Mouse (Mus musculus) limb, embryonic 13.5 days (tissue): Measurements from ENCODE around the gene 4931428L18Rik. TPM values are rescaled to one million over a fixed set of nuclear protein-coding genes. Genes with fewer than 3 reads are reported as not detected.

Source experiments
- ATAC-seq: fragments of 200-750 bp; cut with Nextera tagmentation; 2 replicates; pipeline ENCODE4 v1.8.0; 2017; ENCODE audit warnings: low read depth, moderate number of reproducible peaks, moderate TSS enrichment; ENCODE audit not compliant: low FRiP score
- H3K27ac ChIP-seq: fragments of 300-500 bp; sonication (generic); 2 replicates; pipeline ENCODE4 v1.5.1; 2015; ENCODE audit warnings: inconsistent platforms, mild to moderate bottlenecking, moderate library complexity
- H3K27me3 ChIP-seq: fragments of 300-500 bp; sonication (generic); 2 replicates; pipeline ENCODE4 v1.6.1; 2015; ENCODE audit warnings: mild to moderate bottlenecking, inconsistent platforms
- H3K36me3 ChIP-seq: fragments of 300-500 bp; sonication (generic); 2 replicates; pipeline ENCODE4 v1.6.1; 2015; ENCODE audit warnings: inconsistent platforms, mild to moderate bottlenecking, moderate library complexity
- H3K4me1 ChIP-seq: fragments of 300-500 bp; sonication (generic); 2 replicates; pipeline ENCODE4 v1.6.1; 2015; ENCODE audit warnings: inconsistent platforms
- H3K4me2 ChIP-seq: fragments of 300-500 bp; sonication (generic); replicated peaks from 2 replicates; pipeline ENCODE4 v1.6.1; 2015; ENCODE audit warnings: inconsistent platforms, mild to moderate bottlenecking, moderate library complexity
- H3K4me3 ChIP-seq: fragments of 300-500 bp; sonication (generic); 2 replicates; pipeline ENCODE4 v1.5.1; 2015; ENCODE audit warnings: moderate library complexity, mild to moderate bottlenecking, inconsistent platforms
- H3K9ac ChIP-seq: fragments of 300-500 bp; sonication (generic); 2 replicates; pipeline ENCODE4 v1.6.1; 2015; ENCODE audit warnings: mild to moderate bottlenecking, inconsistent platforms
- H3K9me3 ChIP-seq: fragments of 300-500 bp; sonication (generic); 2 replicates; pipeline ENCODE4 v1.6.1; 2016; ENCODE audit warnings: inconsistent platforms
- WGBS: fragments of 180-500 bp; shearing (Covaris S2); methylation state at CpG from one replicate; pipeline ENCODE4 v1.1.7; 2015; 5-methylcytosine and 5-hydroxymethylcytosine counted together
- polyA plus RNA-seq: library from polyadenylated mRNA; unstranded; fragments of >200 nt; fragmentation: Nextera tagmentation; extraction: Ambion mirVana; gene quantifications from 2 replicates; pipeline ENCODE4 v1.2.1, GENCODE M21; 2015

4931428L18Rik gene
- polyA plus RNA-seq, result not detected in 2 replicates

DNA sequence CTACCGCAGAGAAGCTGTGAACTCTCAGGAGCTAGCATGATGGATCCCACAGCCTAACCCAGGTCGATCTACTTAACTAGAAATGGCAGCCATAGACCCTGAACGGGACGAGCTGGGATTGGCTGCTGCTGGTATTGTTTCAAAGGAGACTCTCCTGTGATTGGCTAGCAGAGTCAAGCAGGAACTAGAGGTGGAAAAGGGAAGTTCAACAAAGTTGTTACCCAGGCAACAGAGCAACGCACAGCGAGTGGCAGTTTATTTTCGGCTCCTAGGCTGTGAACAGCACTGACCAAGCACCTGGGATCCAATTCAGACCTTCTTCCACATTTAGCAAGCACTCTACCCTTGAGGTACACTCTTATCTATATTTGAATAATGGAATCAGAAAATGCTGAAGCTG is at the start of gene 4931428L18Rik, which contains the start of gene Pih1d3:
TSS of gene 4931428L18Rik (minus strand) at position 121 of the 400 bp plus-strand sequence.
TSS of gene Pih1d3 (plus strand) at position 275 of the 400 bp plus-strand sequence.
- Histone ChIP-seq H3K4me1 (no peaks in the 10 kb centered on the region), H3K9ac (no peak within 1 kb of the TSS), H3K27me3 (no peaks in the 10 kb centered on the region), H3K4me2 (no peak within 1 kb of the TSS), H3K27ac (no peak within 1 kb of the TSS), H3K9me3 (no peaks in the 10 kb centered on the region), H3K36me3 (no peaks in the 10 kb centered on the region), H3K4me3 (no peak within 1 kb of the TSS)
- ATAC-seq, result no peak
- WGBS, result 84% methylated on average over 7 of the region's 7 CpGs

DNA sequence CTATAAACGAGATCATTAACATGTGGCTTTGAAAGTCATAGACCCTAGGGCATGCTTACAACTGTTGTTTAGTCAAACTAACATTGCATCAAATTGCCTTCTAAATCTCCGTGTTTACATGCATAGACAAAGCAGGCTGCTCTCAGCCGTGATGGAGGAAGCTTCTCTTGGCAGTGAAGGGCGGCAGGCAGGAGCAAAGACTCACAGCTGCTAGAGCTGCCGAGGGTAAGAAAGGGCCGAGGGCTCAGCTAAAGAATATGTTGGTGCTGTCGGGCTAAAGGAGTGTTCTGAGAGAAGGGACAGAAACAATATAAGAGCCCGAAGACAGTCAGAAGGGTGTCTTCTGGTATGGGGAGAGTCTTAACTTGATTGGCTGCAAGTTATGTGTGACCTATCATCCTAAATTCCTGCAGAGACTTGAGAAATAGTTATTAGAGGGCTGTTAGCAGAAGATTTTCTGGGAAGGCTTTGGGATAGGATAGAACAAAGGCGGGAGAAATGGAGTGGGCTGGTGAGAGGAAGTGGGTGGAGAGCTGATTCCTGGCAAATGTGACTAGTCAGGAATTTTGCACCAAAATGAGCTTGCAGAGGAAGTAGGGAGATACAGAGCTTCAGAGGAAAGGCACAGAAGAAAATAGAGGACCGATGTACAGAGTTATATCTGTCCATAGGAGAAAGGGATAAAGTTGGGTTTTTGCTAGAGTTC is 37.9 kb upstream of the 4931428L18Rik start:
- H3K27me3 ChIP-seq, result no peaks in the 10 kb centered on the region
- no peak for ATAC-seq
- H3K9me3 ChIP-seq, result no peaks in the 10 kb centered on the region
- H3K9ac ChIP-seq, result no peak overlapping the region
- H3K4me1 ChIP-seq, result no peaks in the 10 kb centered on the region
- no peak overlapping the region for H3K4me3 ChIP-seq
- H3K4me2 ChIP-seq, result no peak overlapping the region
- no peaks in the 10 kb centered on the region for H3K36me3 ChIP-seq
- no peak overlapping the region for H3K27ac ChIP-seq
- WGBS, result 58% methylated on average over 10 of the region's 10 CpGs

DNA sequence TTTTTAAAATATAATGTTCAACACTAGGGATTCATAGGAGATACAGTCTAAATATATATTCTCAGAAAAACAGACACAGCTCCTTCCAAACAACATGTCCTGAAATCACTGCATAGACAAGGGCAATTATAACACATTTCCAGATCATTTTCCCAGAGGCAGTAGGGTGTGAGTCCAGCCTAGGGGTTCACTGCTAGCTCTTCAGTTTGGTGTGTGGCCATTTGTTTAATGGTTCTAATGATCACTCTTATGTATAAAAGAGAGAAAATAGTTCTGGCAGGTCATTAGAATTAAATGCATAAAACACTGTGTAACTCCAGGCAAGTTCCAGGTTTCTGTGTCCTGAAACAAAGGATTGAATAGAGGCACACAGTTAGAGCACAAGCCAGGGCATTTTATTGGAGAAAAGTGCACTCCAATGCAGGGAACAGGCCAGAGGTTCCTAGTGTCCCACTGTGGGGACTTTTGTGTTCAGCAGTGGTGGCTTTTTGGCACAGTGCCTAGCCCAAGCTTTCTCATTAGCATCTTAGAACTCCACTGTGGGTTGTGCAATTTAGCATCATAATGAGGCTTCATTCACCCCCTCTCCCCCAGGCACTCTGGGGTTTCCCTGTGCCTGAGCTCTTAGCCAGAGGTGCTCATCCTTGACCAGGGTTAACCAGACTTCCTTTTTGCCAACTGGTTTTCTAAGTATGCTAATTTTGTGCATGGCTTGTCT is 11.0 kb upstream of the 4931428L18Rik start:
- H3K27me3 ChIP-seq, result no peaks in the 10 kb centered on the region
- H3K4me3 ChIP-seq, result no peak overlapping the region
- H3K36me3 ChIP-seq, result no peaks in the 10 kb centered on the region
- H3K9me3 ChIP-seq, result no peaks in the 10 kb centered on the region
- H3K9ac ChIP-seq, result no peak overlapping the region
- H3K4me1 ChIP-seq, result 0 out of 2 replicates have a peak, but pooled peaks cover 3% of the 10 kb centered on the region
- ATAC-seq, result no peak; the same call in 1 of the 2 replicates
- H3K4me2 ChIP-seq, result no peak overlapping the region
- H3K27ac ChIP-seq, result no peak overlapping the region

DNA sequence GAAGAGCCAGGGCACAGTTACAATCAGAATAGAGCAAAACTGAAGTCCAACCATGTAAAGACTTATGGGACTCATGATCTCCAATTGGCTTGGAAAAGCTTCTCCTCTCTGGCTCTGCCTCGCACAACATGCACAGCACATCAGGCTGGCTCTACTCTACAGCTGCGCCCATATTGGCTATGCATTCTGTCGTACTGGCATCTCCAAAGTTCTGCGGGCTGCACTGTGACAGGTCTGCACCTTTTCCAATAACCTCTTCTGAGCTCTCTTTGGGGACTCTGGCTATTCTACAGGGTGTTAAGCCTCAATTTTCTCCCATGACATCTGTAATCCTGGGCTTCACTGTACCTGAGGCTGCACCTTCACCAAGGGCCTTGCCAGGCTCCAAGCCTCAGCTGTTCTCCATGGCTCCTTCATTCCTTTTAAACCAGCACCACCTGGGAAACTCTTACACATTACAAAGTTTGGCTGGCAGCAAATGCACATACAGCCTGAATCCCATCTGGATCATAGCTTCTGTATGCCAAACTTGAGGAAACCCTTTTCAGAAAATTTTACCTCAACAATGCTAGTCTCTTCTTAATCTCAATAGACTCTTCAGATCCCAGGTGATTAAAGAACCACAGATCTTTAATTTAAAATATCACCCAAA is 1.8 kb downstream of the 4931428L18Rik start:
- Histone ChIP-seq H3K9me3 (no peaks in the 10 kb centered on the region), H3K4me3 (no peak overlapping the region), H3K4me1 (no peaks in the 10 kb centered on the region), H3K36me3 (no peaks in the 10 kb centered on the region), H3K27ac (no peak overlapping the region), H3K9ac (no peak overlapping the region), H3K27me3 (no peaks in the 10 kb centered on the region), H3K4me2 (no peak overlapping the region)
- WGBS, result 84% methylated on average over 4 of the region's 4 CpGs
- no peak for ATAC-seq

DNA sequence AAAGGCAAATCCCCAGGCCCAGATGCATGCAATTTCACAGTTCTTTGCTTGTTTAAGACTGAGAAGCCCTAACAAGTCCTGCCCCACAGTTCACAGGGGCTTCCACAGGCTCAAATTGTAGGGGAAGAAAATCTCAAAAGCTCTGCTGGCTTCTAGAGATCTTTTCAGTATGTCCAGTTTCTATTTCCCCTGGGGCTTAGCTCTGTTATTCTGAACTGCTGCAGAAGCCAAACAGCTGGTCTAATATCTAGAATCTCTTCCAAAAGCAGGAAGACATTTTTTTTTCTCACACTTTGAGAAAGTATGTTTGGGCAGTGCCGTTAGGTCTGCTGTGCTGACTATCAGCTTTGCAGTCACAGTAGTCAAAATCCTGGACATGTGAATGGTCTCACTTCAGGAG is 7.7 kb downstream of the 4931428L18Rik start:
- Histone ChIP-seq H3K36me3 (no peaks in the 10 kb centered on the region), H3K4me1 (no peaks in the 10 kb centered on the region), H3K9me3 (no peaks in the 10 kb centered on the region), H3K4me2 (no peak overlapping the region), H3K27ac (no peak overlapping the region), H3K27me3 (no peaks in the 10 kb centered on the region), H3K9ac (no peak overlapping the region), H3K4me3 (no peak overlapping the region)
- no peak for ATAC-seq
- WGBS, result 70% methylated on average over 1 of the region's 1 CpGs

DNA sequence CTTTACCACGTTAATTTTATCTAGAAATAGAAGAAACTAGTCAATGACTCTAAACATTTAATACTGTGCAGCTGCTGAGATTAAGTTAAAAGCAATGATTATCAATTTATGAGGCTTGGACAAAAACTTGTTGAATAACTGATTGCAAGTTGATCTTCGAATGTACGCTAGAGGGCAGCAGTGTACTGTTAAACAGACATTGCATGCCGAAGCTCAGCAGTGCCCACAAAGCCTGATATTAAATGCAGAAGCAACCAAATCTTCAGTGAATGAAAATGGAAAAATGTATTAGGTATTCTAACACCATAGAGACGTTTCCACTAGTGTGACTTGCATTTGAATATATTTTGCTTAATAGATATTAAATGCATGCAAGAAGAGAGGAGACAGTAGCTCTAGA is 12.3 kb downstream of the 4931428L18Rik start:
- Histone ChIP-seq H3K4me3 (no peak overlapping the region), H3K4me1 (no peaks in the 10 kb centered on the region), H3K27ac (no peak overlapping the region), H3K27me3 (no peaks in the 10 kb centered on the region), H3K9ac (no peak overlapping the region), H3K4me2 (no peak overlapping the region), H3K36me3 (no peaks in the 10 kb centered on the region), H3K9me3 (no peaks in the 10 kb centered on the region)
- 1% methylated on average over 5 of the region's 5 CpGs for WGBS
- ATAC-seq, result no peak; the same call in 1 of the 2 replicates

DNA sequence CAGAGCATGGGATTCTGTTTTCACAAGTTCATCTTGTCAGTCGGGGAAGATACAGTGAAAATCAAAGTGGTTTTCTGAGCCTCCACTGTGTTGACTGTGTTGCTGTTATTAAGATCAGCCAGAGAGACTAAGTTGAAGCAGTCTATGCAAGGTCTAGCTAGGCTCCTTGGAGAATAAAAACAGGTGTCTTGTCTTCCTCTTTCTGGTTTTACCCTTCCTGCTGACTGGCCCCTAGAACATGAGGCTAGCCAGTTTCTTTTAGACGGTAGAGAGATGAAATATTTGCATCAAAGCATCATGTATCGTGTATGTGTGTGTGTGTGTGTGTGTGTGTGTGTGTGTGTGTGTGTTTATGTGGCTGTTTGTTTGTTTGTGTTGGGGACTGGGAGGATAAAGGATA is 16.7 kb downstream of the 4931428L18Rik start:
- H3K36me3 ChIP-seq, result no peaks in the 10 kb centered on the region
- ATAC-seq, result no peak
- 87% methylated on average over 3 of the region's 3 CpGs for WGBS
- no peaks in the 10 kb centered on the region for H3K9me3 ChIP-seq
- H3K27me3 ChIP-seq, result no peaks in the 10 kb centered on the region
- no peak overlapping the region for H3K9ac ChIP-seq
- no peak overlapping the region for H3K27ac ChIP-seq
- H3K4me2 ChIP-seq, result no peak overlapping the region
- no peak overlapping the region for H3K4me3 ChIP-seq
- no peaks in the 10 kb centered on the region for H3K4me1 ChIP-seq

DNA sequence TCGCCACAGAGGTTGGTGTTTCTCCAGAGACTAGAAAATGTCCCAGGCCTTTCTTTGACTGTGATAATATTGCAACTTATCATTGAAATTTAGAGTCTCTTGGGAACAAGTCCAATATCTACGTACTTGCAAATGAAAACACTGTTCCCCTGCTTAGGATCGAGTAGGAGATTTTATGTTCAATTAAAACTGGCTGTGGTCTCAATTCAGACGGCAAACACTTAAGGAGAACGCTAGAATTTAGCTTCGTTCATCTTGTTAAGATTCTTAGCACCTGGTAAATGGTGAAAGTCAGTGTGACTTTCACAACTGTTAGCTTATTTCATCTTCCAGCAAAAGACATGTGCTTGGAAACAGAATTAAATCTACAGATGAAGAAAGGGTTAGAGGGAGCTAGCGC is 17.1 kb downstream of the 4931428L18Rik start:
- no peak for ATAC-seq
- no peaks in the 10 kb centered on the region for H3K36me3 ChIP-seq
- H3K4me2 ChIP-seq, result no peak overlapping the region
- 67% methylated on average over 7 of the region's 7 CpGs for WGBS
- no peak overlapping the region for H3K27ac ChIP-seq
- no peak overlapping the region for H3K4me3 ChIP-seq
- H3K4me1 ChIP-seq, result no peaks in the 10 kb centered on the region
- no peaks in the 10 kb centered on the region for H3K9me3 ChIP-seq
- no peak overlapping the region for H3K9ac ChIP-seq
- H3K27me3 ChIP-seq, result no peaks in the 10 kb centered on the region

DNA sequence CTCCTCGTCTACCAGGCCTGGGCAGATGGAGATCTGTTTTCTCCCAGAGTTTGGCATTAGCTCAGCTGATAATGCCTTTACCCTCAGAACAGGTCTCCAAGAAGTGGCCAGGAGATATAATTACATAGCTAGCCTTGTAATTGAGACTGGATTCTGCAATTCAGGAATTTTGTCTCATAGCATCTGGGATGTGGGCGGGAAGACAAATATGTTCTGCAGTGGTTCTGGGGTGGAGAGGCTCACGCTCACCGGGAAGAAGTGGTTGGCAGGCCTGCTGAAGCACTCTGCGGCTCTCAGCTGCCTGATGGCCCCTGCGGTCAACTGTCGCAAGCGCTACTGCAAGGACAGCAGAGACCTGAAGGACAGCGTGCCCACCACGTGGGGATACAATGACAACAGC is 18.7 kb downstream of the 4931428L18Rik start:
- ATAC-seq, result no peak
- Histone ChIP-seq H3K4me2 (no peak overlapping the region), H3K27ac (no peak overlapping the region), H3K4me1 (no peaks in the 10 kb centered on the region), H3K4me3 (no peak overlapping the region), H3K36me3 (no peaks in the 10 kb centered on the region), H3K9ac (no peak overlapping the region), H3K27me3 (no peaks in the 10 kb centered on the region), H3K9me3 (no peaks in the 10 kb centered on the region)
- WGBS, result 88% methylated on average over 10 of the region's 10 CpGs

DNA sequence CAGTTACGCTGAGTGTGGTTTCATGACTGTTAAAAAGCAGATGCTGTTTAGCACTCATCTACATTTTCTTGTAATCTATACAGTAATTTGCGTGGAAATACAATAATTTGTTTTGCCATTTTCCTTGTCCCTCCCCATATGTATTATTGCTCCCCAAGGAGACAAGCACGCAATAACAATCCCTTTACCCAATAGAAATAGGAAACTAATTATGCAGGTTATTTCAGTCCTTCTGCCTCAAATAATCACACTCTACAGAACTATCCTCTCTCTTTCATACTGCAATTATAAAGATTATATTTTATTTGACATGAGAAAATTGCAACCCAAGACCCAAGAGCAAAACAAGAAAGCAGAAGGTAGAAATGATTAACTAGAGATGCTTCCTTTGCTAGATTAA is 25.5 kb downstream of the 4931428L18Rik start:
- Histone ChIP-seq H3K4me2 (no peak overlapping the region), H3K27ac (no peak overlapping the region), H3K36me3 (no peaks in the 10 kb centered on the region), H3K9me3 (no peaks in the 10 kb centered on the region), H3K9ac (no peak overlapping the region), H3K4me3 (no peak overlapping the region), H3K4me1 (no peaks in the 10 kb centered on the region), H3K27me3 (no peaks in the 10 kb centered on the region)
- 88% methylated on average over 3 of the region's 3 CpGs for WGBS
- ATAC-seq, result no peak

- H3K9me3 ChIP-seq, result no peaks in the 10 kb centered on the region
- no peak for ATAC-seq
- no peak overlapping the region for H3K27ac ChIP-seq
- 75% methylated on average over 1 of the region's 1 CpGs for WGBS
- H3K9ac ChIP-seq, result no peak overlapping the region
- H3K27me3 ChIP-seq, result no peaks in the 10 kb centered on the region
- H3K4me1 ChIP-seq, result no peaks in the 10 kb centered on the region
- H3K4me3 ChIP-seq, result no peak overlapping the region
- no peak overlapping the region for H3K4me2 ChIP-seq
- H3K36me3 ChIP-seq, result no peaks in the 10 kb centered on the region
Measured at GRCm38 (mm10) chr1:31195633-31196032, 26.9 kb downstream of the 4931428L18Rik start.

DNA sequence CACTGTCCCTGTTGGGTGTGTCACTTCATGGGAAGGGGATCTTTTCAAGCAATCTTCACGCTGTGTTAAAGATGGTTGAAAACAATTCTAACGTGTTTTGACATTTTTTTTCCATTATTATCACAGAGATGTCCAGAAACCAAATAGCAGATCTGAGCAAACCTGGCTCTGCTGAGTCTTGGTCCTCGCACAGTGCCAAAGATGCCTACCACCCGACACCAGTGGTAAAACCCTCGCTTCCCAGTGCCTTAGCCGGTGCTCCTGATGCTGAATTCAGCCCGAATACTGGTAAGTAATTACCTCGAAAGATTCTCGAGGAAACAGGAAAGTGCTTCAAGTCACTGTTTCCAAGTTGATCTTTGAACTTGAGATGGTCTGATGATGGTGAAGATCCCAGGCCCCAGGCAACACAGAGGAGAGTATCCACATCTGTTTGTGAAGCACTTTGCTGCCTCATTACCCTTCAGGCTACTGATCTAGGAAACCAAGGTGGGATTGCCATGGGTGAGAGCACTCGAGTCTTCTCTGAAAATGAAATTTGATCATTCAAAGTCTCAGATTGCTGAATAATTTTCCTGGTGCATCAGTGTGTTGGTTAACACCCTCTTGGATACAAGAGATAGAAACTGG is 32.1 kb downstream of the 4931428L18Rik start:
- Histone ChIP-seq H3K9ac (no peak overlapping the region), H3K4me3 (no peak overlapping the region), H3K4me2 (no peak overlapping the region), H3K4me1 (no peaks in the 10 kb centered on the region), H3K27me3 (no peaks in the 10 kb centered on the region), H3K36me3 (no peaks in the 10 kb centered on the region), H3K9me3 (no peaks in the 10 kb centered on the region), H3K27ac (no peak overlapping the region)
- WGBS, result 71% methylated on average over 10 of the region's 10 CpGs
- ATAC-seq, result no peak
